Mouse (Mus musculus): ENCODE measurements around the gene Slc23a2. TPM values are rescaled to one million over a fixed set of nuclear protein-coding genes. Genes with fewer than 3 reads are reported as not detected.

Slc23a2 gene
- polyA plus RNA-seq, 1 experiment from 2014 or later: 8.9 TPM

- H3K4me3 ChIP-seq (ENCODE audit: low read depth, low read length): no peak overlapping the region
- no peaks in the 10 kb centered on the region for H3K9me3 ChIP-seq (ENCODE audit: control insufficient read depth)
- no peaks in the 10 kb centered on the region for H3K27me3 ChIP-seq (replicated peaks; ENCODE audit: control insufficient read depth, insufficient read depth, low read length)
- H3K36me3 ChIP-seq (ENCODE audit: control insufficient read depth, insufficient read depth): no peaks in the 10 kb centered on the region
- no peak overlapping the region for H3K27ac ChIP-seq (ENCODE audit: low read depth, low read length)
- H3K9ac ChIP-seq (ENCODE audit: low read depth, low read length): 0 out of 2 replicates have a peak overlapping the region, but pooled peaks have one; percentile 3
- H3K4me2 ChIP-seq (replicated peaks; ENCODE audit: low read depth): no peak overlapping the region
- TF ChIP-seq CTCF (IDR thresholded peaks at IDR 0.05; ENCODE audit: low read depth): no peak
- 62% methylated on average over 6 of the region's 6 CpGs for WGBS
- ATAC-seq: no peak
- no peaks in the 10 kb centered on the region for H3K4me1 ChIP-seq (replicated peaks; ENCODE audit: control insufficient read depth, insufficient read depth, low read length)
These were observed 29.6 kb downstream of the Slc23a2 start for GRCm38 (mm10) chr2:132115344-132115743.

GRCm38 (mm10) chr2:132113962-132114759, 30.7 kb downstream of the Slc23a2 start:
- no peak for ATAC-seq

GRCm38 (mm10) chr2:132112319-132112718, 32.6 kb downstream of the Slc23a2 start:
- no peaks in the 10 kb centered on the region for H3K36me3 ChIP-seq (ENCODE audit: control insufficient read depth, insufficient read depth)
- H3K4me2 ChIP-seq (replicated peaks; ENCODE audit: low read depth): no peak overlapping the region
- no peak overlapping the region for H3K4me3 ChIP-seq (ENCODE audit: low read depth, low read length)
- no peak for ATAC-seq
- H3K9me3 ChIP-seq (ENCODE audit: control insufficient read depth): no peaks in the 10 kb centered on the region
- no peak overlapping the region for H3K9ac ChIP-seq (ENCODE audit: low read depth, low read length)
- H3K4me1 ChIP-seq (replicated peaks; ENCODE audit: control insufficient read depth, insufficient read depth, low read length): no peaks in the 10 kb centered on the region
- 96% methylated on average over 4 of the region's 4 CpGs for WGBS
- H3K27ac ChIP-seq (ENCODE audit: low read depth, low read length): no peak overlapping the region
- H3K27me3 ChIP-seq (replicated peaks; ENCODE audit: control insufficient read depth, insufficient read depth, low read length): no peaks in the 10 kb centered on the region
- TF ChIP-seq CTCF (IDR thresholded peaks at IDR 0.05; ENCODE audit: low read depth): no peak

More at GRCm38 (mm10) chr2:132113962-132114759, 30.7 kb downstream of the Slc23a2 start:
- peak; percentile 73 for TF ChIP-seq CTCF (IDR thresholded peaks at IDR 0.05; ENCODE audit: low read depth)
- no peak overlapping the region for H3K9ac ChIP-seq (ENCODE audit: low read depth, low read length)
- H3K4me2 ChIP-seq (replicated peaks; ENCODE audit: low read depth): no peak overlapping the region
- no peak overlapping the region for H3K27ac ChIP-seq (ENCODE audit: low read depth, low read length)
- H3K4me3 ChIP-seq (ENCODE audit: low read depth, low read length): no peak overlapping the region
- WGBS: 57% methylated on average over 11 of the region's 11 CpGs
- H3K4me1 ChIP-seq (replicated peaks; ENCODE audit: control insufficient read depth, insufficient read depth, low read length): no peaks in the 10 kb centered on the region
- no peaks in the 10 kb centered on the region for H3K36me3 ChIP-seq (ENCODE audit: control insufficient read depth, insufficient read depth)
- no peaks in the 10 kb centered on the region for H3K27me3 ChIP-seq (replicated peaks; ENCODE audit: control insufficient read depth, insufficient read depth, low read length)
- H3K9me3 ChIP-seq (ENCODE audit: control insufficient read depth): no peaks in the 10 kb centered on the region

GRCm38 (mm10) chr2:132111905-132112304, 33.0 kb downstream of the Slc23a2 start:
- Histone ChIP-seq H3K4me2 (replicated peaks; ENCODE audit: low read depth) (no peak overlapping the region), H3K27ac (ENCODE audit: low read depth, low read length) (no peak overlapping the region), H3K36me3 (ENCODE audit: control insufficient read depth, insufficient read depth) (no peaks in the 10 kb centered on the region), H3K4me3 (ENCODE audit: low read depth, low read length) (no peak overlapping the region), H3K9ac (ENCODE audit: low read depth, low read length) (no peak overlapping the region), H3K9me3 (ENCODE audit: control insufficient read depth) (no peaks in the 10 kb centered on the region), H3K27me3 (replicated peaks; ENCODE audit: control insufficient read depth, insufficient read depth, low read length) (no peaks in the 10 kb centered on the region), H3K4me1 (replicated peaks; ENCODE audit: control insufficient read depth, insufficient read depth, low read length) (no peaks in the 10 kb centered on the region)
- ATAC-seq: no peak
- WGBS: 60% methylated on average over 2 of the region's 2 CpGs
- TF ChIP-seq CTCF (IDR thresholded peaks at IDR 0.05; ENCODE audit: low read depth): no peak

- H3K27me3 ChIP-seq (replicated peaks; ENCODE audit: control insufficient read depth, insufficient read depth, low read length): no peaks in the 10 kb centered on the region
- no peak overlapping the region for H3K27ac ChIP-seq (ENCODE audit: low read depth, low read length)
- H3K9me3 ChIP-seq (ENCODE audit: control insufficient read depth): no peaks in the 10 kb centered on the region
- no peaks in the 10 kb centered on the region for H3K36me3 ChIP-seq (ENCODE audit: control insufficient read depth, insufficient read depth)
- no peak overlapping the region for H3K9ac ChIP-seq (ENCODE audit: low read depth, low read length)
- no peaks in the 10 kb centered on the region for H3K4me1 ChIP-seq (replicated peaks; ENCODE audit: control insufficient read depth, insufficient read depth, low read length)
- 45% methylated on average over 9 of the region's 9 CpGs for WGBS
- H3K4me3 ChIP-seq (ENCODE audit: low read depth, low read length): no peak overlapping the region
- no peak overlapping the region for H3K4me2 ChIP-seq (replicated peaks; ENCODE audit: low read depth)
- peak; percentile 34; the same call in 1 of the 2 replicates for ATAC-seq
- peak; percentile 87 for TF ChIP-seq CTCF (IDR thresholded peaks at IDR 0.05; ENCODE audit: low read depth)
These were observed 33.6 kb downstream of the Slc23a2 start for GRCm38 (mm10) chr2:132111266-132111665.

- Histone ChIP-seq H3K9me3 (ENCODE audit: control insufficient read depth) (no peaks in the 10 kb centered on the region), H3K36me3 (ENCODE audit: control insufficient read depth, insufficient read depth) (no peaks in the 10 kb centered on the region), H3K27ac (ENCODE audit: low read depth, low read length) (no peak overlapping the region), H3K27me3 (replicated peaks; ENCODE audit: control insufficient read depth, insufficient read depth, low read length) (no peaks in the 10 kb centered on the region), H3K4me1 (replicated peaks; ENCODE audit: control insufficient read depth, insufficient read depth, low read length) (no peaks in the 10 kb centered on the region), H3K9ac (ENCODE audit: low read depth, low read length) (no peak overlapping the region), H3K4me3 (ENCODE audit: low read depth, low read length) (no peak overlapping the region), H3K4me2 (replicated peaks; ENCODE audit: low read depth) (0 out of 2 replicates have a peak overlapping the region, but pooled peaks have one; percentile 13)
- ATAC-seq: peak; percentile 81
- WGBS: 23% methylated on average over 3 of the region's 3 CpGs
- no peak for TF ChIP-seq CTCF (IDR thresholded peaks at IDR 0.05; ENCODE audit: low read depth)
These were observed 34.2 kb downstream of the Slc23a2 start for GRCm38 (mm10) chr2:132110702-132111101.
